In genomic region chr7:136745412-136745811, GRCm38 (mm10) we compare ENCODE assay signal across 26 mouse cellular contexts.
"Had no signal": no experiment of that assay in that cellular context is flagged by ENCODE, and none has a peak within 500 bp of the region (broad histone marks: within the 10 kb centered on the region; RNA-seq: fewer than 3 reads in every experiment).

No protein-coding gene starts in this region.

- H3K27me3 ChIP-seq: embryonic facial prominence, embryonic 12.5 days; embryonic facial prominence, embryonic 13.5 days; embryonic facial prominence, embryonic 15.5 days; forebrain, embryonic 12.5 days; forebrain, embryonic 13.5 days; forebrain, embryonic 15.5 days had no signal

- H3K27ac ChIP-seq: embryonic facial prominence, embryonic 10.5 days; embryonic facial prominence, embryonic 12.5 days; embryonic facial prominence, embryonic 13.5 days; embryonic facial prominence, embryonic 15.5 days; forebrain, embryonic 10.5 days; forebrain, embryonic 12.5 days; forebrain, embryonic 13.5 days; forebrain, embryonic 15.5 days; gastrocnemius, adult 2 months; heart, adult 2 months had no signal

- H3K4me3 ChIP-seq: embryonic facial prominence, embryonic 10.5 days; embryonic facial prominence, embryonic 12.5 days; embryonic facial prominence, embryonic 13.5 days; embryonic facial prominence, embryonic 15.5 days; erythroblast, embryonic 14.5 days; forebrain, embryonic 10.5 days; forebrain, embryonic 12.5 days; forebrain, embryonic 13.5 days; forebrain, embryonic 15.5 days; gastrocnemius, adult 2 months; heart, adult 2 months had no signal

- H3K36me3 ChIP-seq: embryonic facial prominence, embryonic 10.5 days; embryonic facial prominence, embryonic 12.5 days; embryonic facial prominence, embryonic 13.5 days; embryonic facial prominence, embryonic 15.5 days; forebrain, embryonic 10.5 days; forebrain, embryonic 12.5 days; forebrain, embryonic 15.5 days had no signal

- H3K9me3 ChIP-seq: embryonic facial prominence, embryonic 10.5 days; embryonic facial prominence, embryonic 12.5 days; embryonic facial prominence, embryonic 13.5 days; embryonic facial prominence, embryonic 15.5 days; forebrain, embryonic 10.5 days; forebrain, embryonic 12.5 days; forebrain, embryonic 13.5 days; forebrain, embryonic 15.5 days had no signal

- DNase-seq: cerebellum, adult 2 months; cerebellum, adult 8-10 months; cerebellum, adult 9-10 months; cerebellum, adult 9-11 months; cerebellum, postnatal 10 days; cerebellum, postnatal 14 days; cerebellum, postnatal 25 days; cerebellum, postnatal 36 days; embryo, embryonic 11 days; forebrain, postnatal 0 days; gastrocnemius, adult 2 months; gastrocnemius, postnatal 10 days; gastrocnemius, postnatal 14 days; gastrocnemius, postnatal 25 days; gastrocnemius, postnatal 36 days; heart, adult 18-20 months had no signal

- H3K4me1 ChIP-seq: embryonic facial prominence, embryonic 10.5 days; embryonic facial prominence, embryonic 13.5 days; embryonic facial prominence, embryonic 15.5 days; forebrain, embryonic 13.5 days; forebrain, embryonic 15.5 days had no signal
